Mouse (Mus musculus) kidney, postnatal 0 days (tissue): Measurements from ENCODE around the gene Tdrd1. TPM values are rescaled to one million over a fixed set of nuclear protein-coding genes. Genes with fewer than 3 reads are reported as not detected.
A peak's percentile ranks its signal among the peaks of the same experiment; 100 is the strongest.
"Not testable (repeated sequence)": the region's sequence is repeated elsewhere in the genome, so short reads cannot be mapped to it uniquely, and the experiment has no call there.

ENCODE experiments used
- ATAC-seq: fragments of 200-750 bp; cut with Nextera tagmentation; replicated peaks from 2 replicates; pipeline ENCODE4 v1.8.0; 2017; ENCODE audit warnings: low read depth, moderate number of reproducible peaks, moderate TSS enrichment, moderate library complexity; ENCODE audit not compliant: low FRiP score
- DNase-seq: peaks from one replicate; pipeline ENCODE4 v3.0.0-alpha.2; 2016; ENCODE audit warnings: low spot score
- H3K27ac ChIP-seq: fragments of 300-500 bp; sonication (generic); 2 replicates; pipeline ENCODE4 v1.5.1; 2014; ENCODE audit warnings: mild to moderate bottlenecking
- H3K27me3 ChIP-seq: fragments of 300-500 bp; sonication (generic); 2 replicates; pipeline ENCODE4 v1.6.1; 2014; ENCODE audit warnings: low read length, mixed read lengths; ENCODE audit not compliant: insufficient read depth
- H3K36me3 ChIP-seq: fragments of 300-500 bp; sonication (generic); 2 replicates; pipeline ENCODE4 v1.6.1; 2014; ENCODE audit warnings: low read length, mixed read lengths; ENCODE audit not compliant: insufficient read depth
- H3K4me1 ChIP-seq: fragments of 300-500 bp; sonication (generic); replicated peaks from 2 replicates; pipeline ENCODE4 v1.6.1; 2014; ENCODE audit warnings: antibody characterized with exemption, low read length, mixed read lengths; ENCODE audit not compliant: insufficient read depth
- H3K4me2 ChIP-seq: fragments of 300-500 bp; sonication (generic); 2 replicates; pipeline ENCODE4 v1.6.1; 2014; ENCODE audit warnings: mild to moderate bottlenecking, low read length, moderate library complexity, mixed read lengths
- H3K4me3 ChIP-seq: fragments of 300-500 bp; sonication (generic); replicated peaks from 2 replicates; pipeline ENCODE4 v1.5.1; 2014; ENCODE audit warnings: low read depth, low read length
- H3K9ac ChIP-seq: fragments of 300-500 bp; sonication (generic); 2 replicates; pipeline ENCODE4 v1.6.1; 2014; ENCODE audit warnings: low read depth, low read length
- H3K9me3 ChIP-seq: fragments of 300-500 bp; sonication (generic); replicated peaks from 2 replicates; pipeline ENCODE4 v1.6.1; 2016; ENCODE audit warnings: low read length, inconsistent platforms, mixed read lengths
- CTCF ChIP-seq: IDR thresholded peaks from 2 replicates; pipeline ENCODE4 v1.5.1; 2016; ENCODE audit warnings: antibody characterized with exemption, low read depth, mild to moderate bottlenecking, moderate library complexity
- WGBS: fragments of 180-500 bp; shearing (Covaris S2); extraction: QIAGEN DNeasy Blood & Tissue Kit; methylation state at CpG from one replicate; pipeline ENCODE4 v1.1.7; 2014; 5-methylcytosine and 5-hydroxymethylcytosine counted together
- polyA plus RNA-seq: library from polyadenylated mRNA; unstranded; fragments of >200 nt; fragmentation: Nextera tagmentation; extraction: Ambion mirVana; gene quantifications from 2 replicates; pipeline ENCODE4 v1.2.1, GENCODE M21; 2015

The Tdrd1 gene
- 0.48 and 0.58 TPM in 2 replicates for polyA plus RNA-seq

GRCm38 (mm10) chr19:56826047-56826631, at the start of gene Tdrd1:
Gene Tdrd1 (plus strand): TSS chr19:56826209.
- Histone ChIP-seq H3K27ac (no peak within 1 kb of the TSS), H3K4me1 (no peaks in the 10 kb centered on the region; the same call in 1 of the 2 replicates), H3K9ac (no peak within 1 kb of the TSS), H3K9me3 (no peaks in the 10 kb centered on the region), H3K4me2 (peak within 1 kb of the TSS; percentile 13; the same call in 1 of the 2 replicates), H3K27me3 (no peaks in the 10 kb centered on the region), H3K36me3 (no peaks in the 10 kb centered on the region), H3K4me3 (no peak within 1 kb of the TSS)
- 59% methylated on average over 43 of the region's 44 CpGs for WGBS
- DNase-seq = no peak
- TF ChIP-seq CTCF = no peak
- ATAC-seq = no peak

- peaks cover 7% of the 10 kb centered on the region; the same call in 1 of the 2 replicates for H3K4me1 ChIP-seq
- H3K4me2 ChIP-seq = peak overlapping the region; percentile 53; the same call in 1 of the 2 replicates
- H3K4me3 ChIP-seq = no peak overlapping the region; the same call in 1 of the 2 replicates
- H3K27me3 ChIP-seq = peaks cover 8% of the 10 kb centered on the region; the same call in 1 of the 2 replicates
- H3K27ac ChIP-seq = no peak overlapping the region
- WGBS = 18% methylated on average over 16 of the region's 16 CpGs
- H3K9ac ChIP-seq = no peak overlapping the region
- H3K9me3 ChIP-seq = no peaks in the 10 kb centered on the region
- peak; percentile 89 for DNase-seq
- H3K36me3 ChIP-seq = no peaks in the 10 kb centered on the region
- peak; percentile 55; the same call in 1 of the 2 replicates for ATAC-seq
- TF ChIP-seq CTCF = peak; percentile 87
Observed at GRCm38 (mm10) chr19:56776719-56777382, 49.2 kb upstream of the Tdrd1 start.

GRCm38 (mm10) chr19:56778532-56778931, 47.5 kb upstream of the Tdrd1 start:
- not testable (repeated sequence) for H3K4me3 ChIP-seq, H3K36me3 ChIP-seq, H3K27me3 ChIP-seq, H3K9ac ChIP-seq, H3K4me2 ChIP-seq, H3K4me1 ChIP-seq, DNase-seq, H3K27ac ChIP-seq, H3K9me3 ChIP-seq, ATAC-seq
- TF ChIP-seq CTCF = peak; percentile 42
- WGBS = 95% methylated on average over 7 of the region's 7 CpGs

GRCm38 (mm10) chr19:56787911-56788310, 38.1 kb upstream of the Tdrd1 start:
- no peak for ATAC-seq

GRCm38 (mm10) chr19:56788952-56789351, 37.1 kb upstream of the Tdrd1 start:
- H3K9me3 ChIP-seq = no peaks in the 10 kb centered on the region
- no peak overlapping the region for H3K4me2 ChIP-seq
- no peaks in the 10 kb centered on the region for H3K4me1 ChIP-seq
- H3K9ac ChIP-seq = no peak overlapping the region
- H3K36me3 ChIP-seq = peaks cover 36% of the 10 kb centered on the region
- 91% methylated on average over 5 of the region's 5 CpGs for WGBS
- DNase-seq = no peak
- TF ChIP-seq CTCF = no peak
- H3K27ac ChIP-seq = no peak overlapping the region
- H3K27me3 ChIP-seq = no peaks in the 10 kb centered on the region
- H3K4me3 ChIP-seq = no peak overlapping the region
- ATAC-seq = no peak

More at GRCm38 (mm10) chr19:56787911-56788310, 38.1 kb upstream of the Tdrd1 start:
- WGBS = 82% methylated on average over 7 of the region's 7 CpGs
- Histone ChIP-seq H3K4me1 (no peaks in the 10 kb centered on the region), H3K4me3 (no peak overlapping the region), H3K36me3 (peaks cover 28% of the 10 kb centered on the region), H3K27me3 (no peaks in the 10 kb centered on the region), H3K9me3 (no peaks in the 10 kb centered on the region), H3K4me2 (no peak overlapping the region), H3K27ac (no peak overlapping the region), H3K9ac (no peak overlapping the region)
- DNase-seq = no peak
- TF ChIP-seq CTCF = no peak

GRCm38 (mm10) chr19:56797376-56797775, 28.6 kb upstream of the Tdrd1 start:
- Histone ChIP-seq H3K4me2 (no peak overlapping the region), H3K27me3 (no peaks in the 10 kb centered on the region), H3K4me3 (no peak overlapping the region), H3K9ac (no peak overlapping the region), H3K4me1 (no peaks in the 10 kb centered on the region), H3K36me3 (peaks cover 73% of the 10 kb centered on the region), H3K27ac (no peak overlapping the region), H3K9me3 (no peaks in the 10 kb centered on the region)
- DNase-seq (no peak), ATAC-seq (no peak)
- no peak for TF ChIP-seq CTCF
- WGBS = 93% methylated on average over 11 of the region's 11 CpGs
